Mouse (Mus musculus) spleen, adult 2 months (tissue): ENCODE measurements at regions not wholly inside any gene's neighbourhood (a gene's known extent, or its start where the extent isn't known, plus 50 kb on each side); places are given as distances from the start of the nearest gene placed in this dataset.

Experiments
- DNase-seq, 2 experiments: peaks; one replicate each; pipeline versions ENCODE4 v3.0.0 to v3.0.0-alpha.2; 2012 to 2021; ENCODE audit warnings: low spot score in 2 of 2, low read depth in 1 of 2
- H3K27ac ChIP-seq: fragments of 200-500 bp; 2 replicates; pipeline ENCODE4 v1.5.1; 2012; ENCODE audit warnings: low read length, inconsistent platforms; ENCODE audit not compliant: insufficient read depth
- H3K27me3 ChIP-seq: fragments of 200-500 bp; 2 replicates; pipeline ENCODE4 v1.6.1; 2012; ENCODE audit warnings: mild to moderate bottlenecking, moderate library complexity, low read length, inconsistent platforms; ENCODE audit not compliant: control insufficient read depth, insufficient read depth
- H3K36me3 ChIP-seq: fragments of 200-500 bp; 2 replicates; pipeline ENCODE4 v1.6.1; 2012; ENCODE audit warnings: mild to moderate bottlenecking, low read length, inconsistent platforms; ENCODE audit not compliant: control insufficient read depth, insufficient read depth
- H3K4me1 ChIP-seq: fragments of 200-500 bp; 2 replicates; pipeline ENCODE4 v1.6.1; 2011; ENCODE audit warnings: inconsistent platforms; ENCODE audit not compliant: control insufficient read depth, insufficient read depth, insufficient read length
- H3K4me3 ChIP-seq: fragments of 200-500 bp; 2 replicates; pipeline ENCODE4 v1.5.1; 2011; ENCODE audit warnings: mild to moderate bottlenecking, inconsistent platforms; ENCODE audit not compliant: insufficient read depth, insufficient read length; ENCODE audit errors: extremely low read depth
- CTCF ChIP-seq: fragments of 200-500 bp; IDR thresholded peaks from 2 replicates; pipeline ENCODE4 v1.5.1; 2011; ENCODE audit warnings: mild to moderate bottlenecking, inconsistent platforms; ENCODE audit not compliant: insufficient read depth, insufficient read length, insufficient replicate concordance; ENCODE audit errors: extremely low read depth
- POLR2A ChIP-seq: fragments of 200-500 bp; IDR thresholded peaks from 2 replicates; pipeline ENCODE4 v1.6.1; 2011; ENCODE audit warnings: low read depth, low read length, inconsistent platforms
- WGBS: fragments of 180-500 bp; shearing (Covaris S2); methylation state at CpG from one replicate; pipeline ENCODE4 v1.1.7; 2018; 5-methylcytosine and 5-hydroxymethylcytosine counted together

DNA sequence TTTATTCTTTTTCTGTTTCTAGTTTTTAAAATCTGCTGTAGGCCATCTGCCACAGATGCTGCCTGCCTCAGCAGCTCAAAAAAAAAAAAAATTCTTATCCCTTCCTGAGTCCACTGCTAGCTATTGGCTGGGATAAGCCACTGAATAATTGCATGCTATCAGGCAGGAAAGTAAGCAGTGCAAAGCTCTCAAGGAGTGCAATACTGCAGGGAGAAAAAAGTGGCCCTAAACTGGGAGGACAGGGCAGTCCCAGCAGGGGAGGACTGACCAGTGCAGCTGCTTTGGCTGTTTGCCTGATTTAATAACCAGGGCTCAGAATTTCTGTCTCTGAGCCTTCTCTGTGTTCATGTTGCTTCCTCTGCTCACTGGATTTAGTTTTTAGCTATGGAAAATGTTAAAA lies 544.4 kb upstream of the Marcks start:
- Histone ChIP-seq H3K4me1 (no peaks in the 10 kb centered on the region), H3K27ac (no peak overlapping the region), H3K27me3 (no peaks in the 10 kb centered on the region), H3K36me3 (no peaks in the 10 kb centered on the region), H3K4me3 (no peak overlapping the region)
- TF ChIP-seq POLR2A (no peak), CTCF (no peak)
- DNase-seq: no peak

DNA sequence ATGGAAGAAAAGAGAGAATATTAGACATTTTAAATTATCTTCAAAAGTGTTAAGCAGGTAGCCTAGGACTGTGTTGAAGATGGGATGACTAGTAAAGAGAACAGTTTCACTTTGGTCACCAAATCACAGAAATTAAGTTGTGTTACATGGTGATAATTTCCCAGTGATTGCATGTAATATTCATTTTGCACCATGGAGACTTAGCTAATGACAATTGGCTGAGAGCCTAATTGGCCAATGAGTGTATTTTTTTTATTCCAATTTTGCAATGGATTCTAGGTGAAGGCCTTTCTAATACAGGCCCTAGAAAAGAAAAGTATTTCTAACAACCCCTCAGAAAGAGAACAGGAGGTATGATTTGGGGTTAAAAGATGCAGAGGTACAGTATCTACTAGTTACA lies 541.9 kb upstream of the Marcks start:
- Histone ChIP-seq H3K36me3 (no peaks in the 10 kb centered on the region), H3K27me3 (no peaks in the 10 kb centered on the region), H3K27ac (no peak overlapping the region), H3K4me1 (no peaks in the 10 kb centered on the region), H3K4me3 (no peak overlapping the region)
- DNase-seq: no peak
- TF ChIP-seq CTCF: no peak

DNA sequence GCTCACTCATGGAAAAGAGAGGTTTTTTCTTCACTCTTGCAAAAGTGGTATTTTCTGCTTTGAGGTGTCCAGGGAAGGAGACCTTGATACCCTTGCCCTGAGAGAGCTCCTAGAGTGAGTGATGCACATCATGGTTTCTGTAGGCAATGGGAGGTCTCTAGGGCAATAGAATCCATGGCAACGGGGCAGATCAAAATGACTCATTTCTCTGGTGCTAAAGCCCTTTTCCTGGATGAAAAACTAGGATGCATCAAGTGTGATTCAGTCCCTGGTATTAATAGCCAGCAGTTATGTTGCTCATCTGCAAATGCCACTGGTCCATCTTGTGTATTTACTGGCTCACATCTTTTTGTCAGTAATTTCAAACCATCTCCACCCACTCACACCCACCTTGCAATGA lies 539.1 kb upstream of the Marcks start:
- H3K27me3 ChIP-seq: no peaks in the 10 kb centered on the region
- no peaks in the 10 kb centered on the region for H3K4me1 ChIP-seq
- no peak overlapping the region for H3K4me3 ChIP-seq
- H3K27ac ChIP-seq: no peak overlapping the region
- WGBS: 87% methylated on average over 1 of the region's 1 CpGs
- no peak for TF ChIP-seq CTCF
- TF ChIP-seq POLR2A: no peak
- no peak for DNase-seq
- no peaks in the 10 kb centered on the region for H3K36me3 ChIP-seq

DNA sequence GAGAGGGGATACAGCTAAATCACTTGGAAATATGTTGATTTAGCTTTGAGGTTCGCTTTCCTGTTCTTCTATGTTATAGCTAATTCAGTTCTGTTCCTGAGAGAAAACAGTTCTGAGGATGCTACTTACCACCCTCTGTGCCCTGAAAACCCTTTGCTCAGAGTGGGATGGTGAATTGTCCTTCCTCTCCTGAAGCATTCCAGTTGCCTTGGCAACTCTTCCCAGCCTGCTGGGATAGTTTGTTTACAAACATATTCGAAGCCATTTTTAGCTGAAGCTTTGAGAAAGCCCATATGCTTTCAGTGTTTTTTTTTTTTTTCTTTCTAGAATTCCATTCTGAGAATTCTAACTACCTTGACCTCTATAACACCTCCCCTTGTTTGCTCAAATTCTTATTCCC lies 530.1 kb upstream of the Marcks start:
- 77% methylated on average over 2 of the region's 2 CpGs for WGBS
- DNase-seq: no peak
- Histone ChIP-seq H3K27ac (no peak overlapping the region), H3K4me1 (no peaks in the 10 kb centered on the region), H3K4me3 (no peak overlapping the region), H3K36me3 (no peaks in the 10 kb centered on the region), H3K27me3 (no peaks in the 10 kb centered on the region)
- TF ChIP-seq CTCF: no peak
- no peak for TF ChIP-seq POLR2A

DNA sequence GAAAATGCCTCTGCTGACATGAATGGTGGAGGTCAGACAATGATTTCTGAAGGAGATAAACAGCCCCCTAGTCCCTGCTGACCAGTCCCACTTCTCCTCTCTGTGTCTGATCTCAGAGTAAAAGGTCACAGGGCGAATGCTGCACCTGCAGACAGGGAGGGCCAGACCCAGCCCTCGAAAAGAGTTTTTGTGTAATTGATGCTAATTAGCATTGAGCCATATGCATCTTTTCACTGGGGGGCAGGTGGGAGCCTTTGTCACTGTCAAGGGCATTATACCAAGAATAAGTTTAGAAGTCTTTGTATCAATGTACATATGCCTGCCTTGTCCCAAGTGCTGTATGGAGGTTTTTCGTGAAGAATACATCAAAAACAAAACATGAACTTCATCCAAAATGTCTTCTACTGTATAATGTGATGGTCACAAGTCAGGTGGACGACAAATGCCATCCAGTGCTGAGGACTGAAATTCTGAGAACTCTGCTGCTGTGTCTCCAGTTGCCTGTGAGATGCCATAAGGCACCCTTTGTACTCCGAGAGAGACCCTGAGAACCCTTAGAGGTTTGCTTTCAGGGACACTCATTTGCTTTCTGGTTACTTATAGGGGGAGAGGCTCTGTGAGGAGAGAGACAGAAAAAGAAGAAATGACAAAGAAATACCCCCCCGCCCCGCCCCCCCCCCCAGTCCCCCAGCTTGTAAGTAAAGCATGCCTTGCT lies 528.5 kb upstream of the Marcks start:
- WGBS: 84% methylated on average over 7 of the region's 7 CpGs
- H3K36me3 ChIP-seq: no peaks in the 10 kb centered on the region
- no peak for DNase-seq
- TF ChIP-seq POLR2A (no peak), CTCF (no peak)
- no peaks in the 10 kb centered on the region for H3K27me3 ChIP-seq
- H3K4me3 ChIP-seq: no peak overlapping the region
- H3K27ac ChIP-seq: no peak overlapping the region
- H3K4me1 ChIP-seq: no peaks in the 10 kb centered on the region

DNA sequence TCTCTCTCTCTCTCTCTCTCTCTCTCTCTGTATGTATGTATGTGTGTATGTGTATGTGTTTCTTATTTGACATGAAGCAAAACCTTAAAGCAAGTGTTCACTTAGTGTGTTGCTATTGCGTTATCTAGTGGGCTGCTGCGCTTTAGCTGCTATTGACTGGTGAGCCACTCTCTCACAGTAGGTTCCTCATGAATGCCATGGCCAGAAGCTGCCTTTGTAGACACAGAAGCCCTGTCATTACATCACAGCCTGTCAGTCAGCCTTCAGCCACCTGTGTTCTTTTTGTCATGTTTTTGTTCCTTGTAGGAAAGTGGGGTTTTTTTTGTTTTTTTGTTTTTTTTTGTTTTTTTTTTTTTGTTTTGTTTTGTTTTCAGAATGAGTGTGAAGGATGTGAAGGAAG lies 527.8 kb upstream of the Marcks start:
- Histone ChIP-seq H3K4me1 (no peaks in the 10 kb centered on the region), H3K27me3 (no peaks in the 10 kb centered on the region), H3K27ac (no peak overlapping the region), H3K4me3 (no peak overlapping the region), H3K36me3 (no peaks in the 10 kb centered on the region)
- WGBS: 92% methylated on average over 2 of the region's 2 CpGs
- no peak for DNase-seq
- TF ChIP-seq CTCF (no peak), POLR2A (no peak)

DNA sequence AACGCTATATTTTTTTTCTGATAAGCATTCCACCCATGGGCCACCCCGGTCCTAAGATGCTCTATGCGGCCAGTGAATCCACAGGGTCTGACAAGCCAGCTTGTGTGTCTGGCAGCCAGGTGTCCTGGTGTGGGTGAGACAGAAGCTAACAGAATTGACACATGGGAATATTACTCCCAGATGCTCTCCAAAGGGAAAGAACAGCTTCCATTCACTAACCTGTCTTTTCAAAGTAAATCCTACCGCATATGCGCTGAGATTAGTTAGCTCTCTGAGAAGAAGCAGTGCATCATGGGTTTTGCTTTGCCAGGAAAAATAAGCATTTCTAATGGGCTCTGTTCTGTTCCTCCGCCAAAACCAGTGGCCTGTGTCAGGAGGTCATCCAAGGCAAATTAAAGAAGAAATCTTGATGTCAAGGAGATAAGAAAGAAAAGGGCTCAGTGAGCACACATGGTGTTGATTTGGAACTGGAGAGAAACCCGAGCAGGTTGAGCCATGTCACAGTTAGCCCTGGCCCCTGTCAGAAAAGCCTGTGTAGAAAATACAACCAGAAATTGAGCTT lies 498.4 kb upstream of the Marcks start:
- H3K27me3 ChIP-seq: no peaks in the 10 kb centered on the region
- 88% methylated on average over 7 of the region's 7 CpGs for WGBS
- DNase-seq: no peak
- TF ChIP-seq CTCF: no peak
- no peak for TF ChIP-seq POLR2A
- H3K36me3 ChIP-seq: no peaks in the 10 kb centered on the region
- H3K4me3 ChIP-seq: no peak overlapping the region
- H3K4me1 ChIP-seq: no peaks in the 10 kb centered on the region
- no peak overlapping the region for H3K27ac ChIP-seq

DNA sequence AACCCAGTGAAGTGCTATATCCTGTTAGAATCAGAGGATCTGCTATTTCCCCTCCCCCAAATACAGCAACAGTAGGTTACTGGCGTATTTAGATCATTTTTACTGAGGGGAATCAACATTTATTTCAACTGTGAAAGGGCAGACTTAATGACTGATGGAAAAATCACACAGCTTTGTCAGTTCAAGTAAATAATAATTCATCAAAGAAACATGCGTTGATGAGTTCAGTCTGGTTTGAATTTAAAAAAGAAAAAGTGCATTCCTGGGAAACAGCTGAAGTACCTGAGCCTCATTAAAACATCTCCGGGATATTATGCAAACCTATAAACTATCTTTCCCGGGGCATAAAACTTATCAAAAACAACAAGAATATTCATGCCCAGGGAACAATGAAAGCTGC lies 497.7 kb upstream of the Marcks start:
- TF ChIP-seq POLR2A (no peak), CTCF (no peak)
- DNase-seq: no peak
- no peaks in the 10 kb centered on the region for H3K27me3 ChIP-seq
- no peak overlapping the region for H3K4me3 ChIP-seq
- no peak overlapping the region for H3K27ac ChIP-seq
- no peaks in the 10 kb centered on the region for H3K36me3 ChIP-seq
- no peaks in the 10 kb centered on the region for H3K4me1 ChIP-seq
- WGBS: 94% methylated on average over 4 of the region's 4 CpGs
